Mouse (Mus musculus) heart, embryonic 11.5 days (tissue): ENCODE results near the gene Cd9. TPM values are rescaled to one million over a fixed set of nuclear protein-coding genes. Genes with fewer than 3 reads are reported as not detected.
A peak's percentile ranks its signal among the peaks of the same experiment; 100 is the strongest.

Source experiments
- ATAC-seq: fragments of 200-750 bp; cut with Nextera tagmentation; replicated peaks from 2 replicates; pipeline ENCODE4 v1.8.0; 2017; ENCODE audit warnings: moderate library complexity; ENCODE audit not compliant: insufficient number of reproducible peaks, low FRiP score, low TSS enrichment
- H3K27ac ChIP-seq: fragments of 300-500 bp; sonication (generic); 2 replicates; pipeline ENCODE4 v1.5.1; 2014; ENCODE audit warnings: mild to moderate bottlenecking, low read depth, low read length
- H3K27me3 ChIP-seq: fragments of 300-500 bp; sonication (generic); 2 replicates; pipeline ENCODE4 v1.6.1; 2014; ENCODE audit warnings: mild to moderate bottlenecking, low read length, mixed read lengths; ENCODE audit not compliant: control insufficient read depth, insufficient read depth
- H3K36me3 ChIP-seq: fragments of 300-500 bp; sonication (generic); 2 replicates; pipeline ENCODE4 v1.6.1; 2014; ENCODE audit warnings: mild to moderate bottlenecking, low read length, moderate library complexity, mixed read lengths; ENCODE audit not compliant: control insufficient read depth, insufficient read depth
- H3K4me1 ChIP-seq: fragments of 300-500 bp; sonication (generic); 2 replicates; pipeline ENCODE4 v1.6.1; 2014; ENCODE audit warnings: low read length; ENCODE audit not compliant: control insufficient read depth, insufficient read depth
- H3K4me2 ChIP-seq: fragments of 300-500 bp; sonication (generic); 2 replicates; pipeline ENCODE4 v1.6.1; 2014; ENCODE audit warnings: mild to moderate bottlenecking, moderate library complexity
- H3K4me3 ChIP-seq: fragments of 300-500 bp; sonication (generic); 2 replicates; pipeline ENCODE4 v1.5.1; 2014; ENCODE audit warnings: low read depth, low read length
- H3K9ac ChIP-seq: fragments of 300-500 bp; sonication (generic); 2 replicates; pipeline ENCODE4 v1.6.1; 2014; ENCODE audit warnings: mild to moderate bottlenecking, low read depth, low read length, moderate library complexity
- H3K9me3 ChIP-seq: fragments of 300-500 bp; sonication (generic); replicated peaks from 2 replicates; pipeline ENCODE4 v1.6.1; 2016; ENCODE audit warnings: low read length; ENCODE audit not compliant: control insufficient read depth
- WGBS: fragments of 180-500 bp; shearing (Covaris S2); extraction: QIAGEN DNeasy Blood & Tissue Kit; methylation state at CpG from one replicate; pipeline ENCODE4 v1.1.7; 2014; ENCODE audit not compliant: insufficient replicate concordance; 5-methylcytosine and 5-hydroxymethylcytosine counted together
- polyA plus RNA-seq: library from polyadenylated mRNA; unstranded; fragments of >200 nt; fragmentation: Nextera tagmentation; extraction: Ambion mirVana; gene quantifications from 2 replicates; pipeline ENCODE4 v1.2.1, GENCODE M21; 2014

Gene Cd9
- polyA plus RNA-seq, 1 experiment from 2014 or later, result 70.9 TPM

GRCm38 (mm10) chr6:125467301-125467715 is 27.3 kb downstream of the Cd9 start:
- WGBS, result 68% methylated on average over 16 of the region's 16 CpGs

GRCm38 (mm10) chr6:125462312-125462711 is 32.3 kb downstream of the Cd9 start:
- Histone ChIP-seq H3K36me3 (no peaks in the 10 kb centered on the region), H3K4me1 (peaks cover 5% of the 10 kb centered on the region; the same call in 1 of the 2 replicates), H3K4me2 (no peak overlapping the region), H3K27me3 (no peaks in the 10 kb centered on the region), H3K9ac (no peak overlapping the region), H3K27ac (no peak overlapping the region), H3K4me3 (no peak overlapping the region), H3K9me3 (no peaks in the 10 kb centered on the region)
- no peak for ATAC-seq
- 90% methylated on average over 7 of the region's 7 CpGs for WGBS

More at GRCm38 (mm10) chr6:125467301-125467715, 27.3 kb downstream of the Cd9 start:
- no peaks in the 10 kb centered on the region; the same call in none of the 2 replicates for H3K27me3 ChIP-seq
- H3K36me3 ChIP-seq, result no peaks in the 10 kb centered on the region
- 0 out of 2 replicates have a peak overlapping the region, but pooled peaks have one; percentile 34 for H3K9ac ChIP-seq
- peak overlapping the region; percentile 54; the same call in 1 of the 2 replicates for H3K27ac ChIP-seq
- ATAC-seq, result no peak
- no peak overlapping the region for H3K4me2 ChIP-seq
- H3K9me3 ChIP-seq, result no peaks in the 10 kb centered on the region
- H3K4me3 ChIP-seq, result no peak overlapping the region
- H3K4me1 ChIP-seq, result peaks cover 32% of the 10 kb centered on the region

GRCm38 (mm10) chr6:125461788-125462187 is 32.8 kb downstream of the Cd9 start:
- Histone ChIP-seq H3K4me3 (no peak overlapping the region), H3K9ac (no peak overlapping the region), H3K36me3 (no peaks in the 10 kb centered on the region), H3K4me1 (0 out of 2 replicates have a peak, but pooled peaks cover 2% of the 10 kb centered on the region), H3K27ac (no peak overlapping the region), H3K27me3 (no peaks in the 10 kb centered on the region), H3K9me3 (no peaks in the 10 kb centered on the region), H3K4me2 (no peak overlapping the region)
- WGBS, result 79% methylated on average over 8 of the region's 8 CpGs
- no peak for ATAC-seq

- no peak for ATAC-seq
- H3K27me3 ChIP-seq, result no peaks in the 10 kb centered on the region
- no peak overlapping the region for H3K27ac ChIP-seq
- no peak overlapping the region for H3K4me2 ChIP-seq
- 0 out of 2 replicates have a peak, but pooled peaks cover 2% of the 10 kb centered on the region for H3K4me1 ChIP-seq
- no peak overlapping the region for H3K9ac ChIP-seq
- no peak overlapping the region for H3K4me3 ChIP-seq
- H3K36me3 ChIP-seq, result no peaks in the 10 kb centered on the region
- WGBS, result 83% methylated on average over 7 of the region's 7 CpGs
- no peaks in the 10 kb centered on the region for H3K9me3 ChIP-seq
Measured at GRCm38 (mm10) chr6:125461325-125461724, 33.3 kb downstream of the Cd9 start.

GRCm38 (mm10) chr6:125460589-125460988 is 34.0 kb downstream of the Cd9 start:
- Histone ChIP-seq H3K4me3 (no peak overlapping the region), H3K9ac (no peak overlapping the region), H3K27me3 (no peaks in the 10 kb centered on the region), H3K27ac (no peak overlapping the region), H3K4me1 (0 out of 2 replicates have a peak, but pooled peaks cover 2% of the 10 kb centered on the region), H3K9me3 (no peaks in the 10 kb centered on the region), H3K4me2 (no peak overlapping the region), H3K36me3 (no peaks in the 10 kb centered on the region)
- WGBS, result 78% methylated on average over 11 of the region's 11 CpGs
- ATAC-seq, result no peak

GRCm38 (mm10) chr6:125459903-125460302 is 34.7 kb downstream of the Cd9 start:
- no peaks in the 10 kb centered on the region for H3K4me1 ChIP-seq

GRCm38 (mm10) chr6:125455806-125456520 is 38.6 kb downstream of the Cd9 start:
- Histone ChIP-seq H3K27me3 (no peaks in the 10 kb centered on the region), H3K9ac (no peak overlapping the region), H3K4me1 (no peaks in the 10 kb centered on the region; the same call in 1 of the 2 replicates), H3K4me3 (no peak overlapping the region), H3K27ac (no peak overlapping the region), H3K9me3 (no peaks in the 10 kb centered on the region), H3K4me2 (no peak overlapping the region), H3K36me3 (no peaks in the 10 kb centered on the region)
- no peak for ATAC-seq
- WGBS, result 54% methylated on average over 12 of the region's 12 CpGs

More at GRCm38 (mm10) chr6:125459903-125460302, 34.7 kb downstream of the Cd9 start:
- no peak overlapping the region for H3K9ac ChIP-seq
- no peak overlapping the region for H3K4me2 ChIP-seq
- no peaks in the 10 kb centered on the region for H3K27me3 ChIP-seq
- no peak for ATAC-seq
- H3K36me3 ChIP-seq, result no peaks in the 10 kb centered on the region
- H3K27ac ChIP-seq, result no peak overlapping the region
- WGBS, result 75% methylated on average over 5 of the region's 5 CpGs
- no peaks in the 10 kb centered on the region for H3K9me3 ChIP-seq
- H3K4me3 ChIP-seq, result no peak overlapping the region

GRCm38 (mm10) chr6:125454731-125455130 is 39.9 kb downstream of the Cd9 start:
- no peak for ATAC-seq
- Histone ChIP-seq H3K36me3 (no peaks in the 10 kb centered on the region), H3K9me3 (no peaks in the 10 kb centered on the region), H3K27me3 (no peaks in the 10 kb centered on the region), H3K4me3 (no peak overlapping the region), H3K9ac (no peak overlapping the region), H3K4me2 (no peak overlapping the region), H3K27ac (no peak overlapping the region), H3K4me1 (no peaks in the 10 kb centered on the region; the same call in 1 of the 2 replicates)
- 81% methylated on average over 9 of the region's 9 CpGs for WGBS

GRCm38 (mm10) chr6:125454299-125454698 is 40.3 kb downstream of the Cd9 start:
- WGBS, result 73% methylated on average over 5 of the region's 5 CpGs
- Histone ChIP-seq H3K36me3 (no peaks in the 10 kb centered on the region), H3K27me3 (no peaks in the 10 kb centered on the region), H3K9me3 (no peaks in the 10 kb centered on the region), H3K4me1 (no peaks in the 10 kb centered on the region; the same call in 1 of the 2 replicates), H3K27ac (no peak overlapping the region), H3K4me3 (no peak overlapping the region), H3K4me2 (no peak overlapping the region), H3K9ac (no peak overlapping the region)
- no peak for ATAC-seq
